Mouse (Mus musculus): ENCODE measurements around the gene Tnfaip3.

Gene Tnfaip3

GRCm38 (mm10) chr10:18974486-18974885 is 41.0 kb downstream of the Tnfaip3 start:
- in situ Hi-C loops (cut with MboI, MseI) = no loop called here

- in situ Hi-C loops (cut with MboI, MseI) = no loop called here
These were observed 48.6 kb downstream of the Tnfaip3 start for GRCm38 (mm10) chr10:18966893-18967292.

DNA sequence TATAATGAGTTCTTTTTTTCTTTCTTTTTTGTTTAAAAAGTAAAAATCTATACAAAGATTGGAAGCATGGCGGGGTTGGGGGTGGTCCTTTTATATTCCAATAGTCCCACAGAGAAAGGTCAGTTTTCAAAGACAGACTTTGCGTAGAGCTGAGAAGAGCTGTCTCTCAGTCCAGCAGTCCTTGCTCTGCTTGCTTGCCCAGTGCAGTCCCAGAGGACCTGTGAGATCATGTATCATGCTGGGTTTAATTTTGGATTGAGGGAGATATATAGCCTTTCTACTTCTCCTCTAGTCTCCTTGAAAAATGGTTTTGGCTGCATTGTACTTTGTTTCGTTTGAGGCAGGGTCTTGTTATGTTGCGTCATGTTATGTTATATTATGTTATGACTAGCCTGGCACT is 49.9 kb downstream of the Tnfaip3 start:
- in situ Hi-C loops (cut with MboI, MseI) = no loop called here

- in situ Hi-C loops (cut with MboI, MseI) = no loop called here
These were observed 50.6 kb downstream of the Tnfaip3 start for GRCm38 (mm10) chr10:18964856-18965255.

DNA sequence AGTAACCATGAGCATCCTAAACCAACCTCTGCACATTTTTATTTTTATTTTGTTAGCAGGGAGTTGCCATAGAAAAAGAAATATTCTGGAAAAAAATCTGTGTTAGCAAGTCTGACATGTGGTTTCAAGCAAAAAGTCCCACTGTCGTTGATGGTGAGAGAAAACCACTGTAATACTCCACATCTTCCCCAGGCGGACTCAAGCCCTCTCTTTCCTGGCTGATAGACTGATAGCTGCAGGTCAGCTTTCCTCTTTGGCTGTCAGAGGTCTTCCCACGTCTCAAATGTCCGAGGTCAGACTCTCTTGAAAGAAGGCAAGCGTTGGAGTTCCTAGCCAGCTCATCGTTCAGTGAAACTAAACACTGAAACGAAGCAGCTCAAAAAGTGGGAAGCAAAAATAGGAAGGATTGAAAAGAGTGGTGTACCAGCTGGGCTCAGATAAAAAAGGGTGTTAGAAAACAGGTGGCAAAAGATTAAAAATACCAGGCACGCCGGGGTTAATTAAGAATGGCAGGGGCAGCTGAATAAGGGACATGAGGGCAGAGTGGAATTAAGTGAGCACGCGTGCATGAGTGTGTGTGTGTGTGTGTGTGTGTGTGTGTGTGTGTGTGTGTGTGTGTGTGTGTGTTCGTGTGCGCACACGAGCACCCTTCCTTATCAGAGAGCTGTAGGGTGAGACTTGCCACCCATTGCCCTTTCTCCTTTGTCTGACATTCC is 55.5 kb downstream of the Tnfaip3 start:
- in situ Hi-C loops (cut with MboI, MseI) = loop anchor here (5.0 kb wide), 1 partner anchor 57 kb away; the partner anchor contains the start of gene Tnfaip3

DNA sequence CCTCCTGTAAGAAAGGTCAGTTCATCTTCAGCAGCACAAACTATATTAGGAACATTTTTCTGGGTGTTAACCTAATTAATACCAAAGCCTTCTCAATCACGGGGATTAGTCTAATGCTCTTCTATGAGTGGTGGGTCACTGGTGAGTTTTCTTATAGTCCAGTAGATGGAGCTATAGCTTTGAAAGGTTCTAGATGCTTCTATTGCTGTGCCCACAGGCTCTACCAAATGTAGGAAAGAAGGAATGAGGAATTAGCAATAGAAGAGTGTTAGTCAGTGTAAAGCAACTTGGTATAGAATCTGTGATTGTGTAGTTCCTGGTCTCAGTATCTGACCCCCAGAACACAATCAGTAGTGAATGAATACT is 61.8 kb downstream of the Tnfaip3 start:
- in situ Hi-C loops (cut with MboI, MseI) = no loop called here

DNA sequence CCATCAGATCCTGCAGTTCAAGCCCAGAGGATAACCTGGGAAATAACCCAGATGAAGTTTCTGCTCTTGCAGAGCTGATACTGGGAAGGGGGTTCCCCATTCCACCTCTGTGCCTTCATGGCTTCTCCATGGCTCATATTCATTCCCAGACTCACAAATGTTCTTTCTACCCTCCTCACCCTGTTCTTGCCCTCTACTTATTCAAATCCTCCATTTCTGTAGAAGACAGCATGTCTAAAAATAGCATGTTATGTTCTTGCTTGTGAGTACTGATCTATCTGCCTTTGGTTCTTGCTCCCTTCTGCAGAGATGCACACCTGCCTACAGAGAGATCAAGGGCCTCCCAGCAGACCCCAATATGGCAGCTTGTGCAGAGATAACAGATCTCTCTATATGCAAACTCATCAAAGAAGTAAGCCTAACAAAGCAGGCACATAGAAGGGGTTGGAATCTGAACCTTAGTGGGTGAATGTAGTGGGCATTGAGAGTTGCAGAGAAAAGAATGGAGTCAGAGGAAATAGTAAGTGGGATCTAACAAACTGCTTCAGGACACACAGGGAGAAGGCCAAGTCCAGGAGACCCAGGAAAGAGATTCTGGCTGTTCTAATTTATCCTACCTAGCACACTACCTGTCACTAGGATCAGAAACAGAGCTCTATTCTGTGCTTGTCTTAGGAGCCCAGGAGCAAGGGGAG is 62.3 kb downstream of the Tnfaip3 start:
- in situ Hi-C loops (cut with MboI, MseI) = no loop called here
